Mouse (Mus musculus) embryonic fibroblast, embryonic 13.5 days (primary cell): ENCODE results near the gene Ceacam9. TPM values are rescaled to one million over a fixed set of nuclear protein-coding genes. Genes with fewer than 3 reads are reported as not detected.
"Not testable (repeated sequence)": the region's sequence is repeated elsewhere in the genome, so short reads cannot be mapped to it uniquely, and the experiment has no call there.

Experiments
- H3K27ac ChIP-seq: 2 replicates; pipeline ENCODE4 v1.5.1; 2012; ENCODE audit warnings: low read length, control low read depth, inconsistent platforms; ENCODE audit not compliant: insufficient read depth
- H3K4me1 ChIP-seq: 2 replicates; pipeline ENCODE4 v1.6.1; 2011; ENCODE audit warnings: low read length; ENCODE audit not compliant: control insufficient read depth, insufficient read depth
- H3K4me3 ChIP-seq: 2 replicates; pipeline ENCODE4 v1.5.1; 2011; ENCODE audit warnings: mild to moderate bottlenecking, control low read depth, low read length; ENCODE audit not compliant: insufficient read depth
- CTCF ChIP-seq: IDR thresholded peaks from 2 replicates; pipeline ENCODE4 v1.5.1; 2011; ENCODE audit warnings: mild to moderate bottlenecking, control low read depth, low read length, moderate library complexity, borderline replicate concordance; ENCODE audit not compliant: insufficient read depth
- POLR2A ChIP-seq: IDR thresholded peaks from 2 replicates; pipeline ENCODE4 v1.6.1; 2011; ENCODE audit warnings: low read depth, mild to moderate bottlenecking, control low read depth, low read length, moderate library complexity
- polyA plus RNA-seq: library from polyadenylated mRNA; stranded (reverse); fragments of >200 nt; gene quantifications from 2 replicates; pipeline ENCODE4 v1.2.4, GENCODE M21; 2011; ENCODE audit warnings: low read depth; ENCODE audit not compliant: missing spikeins, insufficient read length

Gene Ceacam9
- polyA plus RNA-seq = not detected in 2 replicates

GRCm38 (mm10) chr7:16721629-16722028, at the start of gene Ceacam9:
Gene Ceacam9, plus strand, starts transcription at chr7:16721929.
- Histone ChIP-seq H3K4me3 (no peak within 1 kb of the TSS), H3K27ac (no peak within 1 kb of the TSS), H3K4me1 (no peaks in the 10 kb centered on the region)
- TF ChIP-seq POLR2A (no peak), CTCF (no peak)

- TF ChIP-seq POLR2A = no peak
- TF ChIP-seq CTCF = no peak
- no peak overlapping the region for H3K27ac ChIP-seq
- H3K4me3 ChIP-seq = no peak overlapping the region
- no peaks in the 10 kb centered on the region for H3K4me1 ChIP-seq
These were observed 47.9 kb upstream of the Ceacam9 start for GRCm38 (mm10) chr7:16673823-16674222.

- not testable (repeated sequence) for H3K4me3 ChIP-seq, H3K27ac ChIP-seq, H3K4me1 ChIP-seq
These were observed 47.0 kb upstream of the Ceacam9 start for GRCm38 (mm10) chr7:16674699-16675098.

GRCm38 (mm10) chr7:16675605-16676004, 46.1 kb upstream of the Ceacam9 start, which contains the start of gene Ceacam15:
Gene Ceacam15, minus strand, starts transcription at chr7:16675705.
- Histone ChIP-seq H3K4me3 (no peak within 1 kb of the TSS), H3K27ac (no peak within 1 kb of the TSS), H3K4me1 (no peaks in the 10 kb centered on the region)
- TF ChIP-seq CTCF (no peak), POLR2A (no peak)

GRCm38 (mm10) chr7:16680194-16680593, 41.5 kb upstream of the Ceacam9 start:
- H3K27ac ChIP-seq, H3K4me1 ChIP-seq, H3K4me3 ChIP-seq: not testable (repeated sequence)

- H3K4me3 ChIP-seq = no peak overlapping the region
- no peak for TF ChIP-seq CTCF
- no peak for TF ChIP-seq POLR2A
- H3K27ac ChIP-seq = no peak overlapping the region
- H3K4me1 ChIP-seq = no peaks in the 10 kb centered on the region
These were observed 32.5 kb upstream of the Ceacam9 start for GRCm38 (mm10) chr7:16689196-16689595.

- Histone ChIP-seq H3K27ac (no peak overlapping the region), H3K4me3 (no peak overlapping the region), H3K4me1 (no peaks in the 10 kb centered on the region)
- TF ChIP-seq POLR2A (no peak), CTCF (no peak)
These were observed 26.7 kb upstream of the Ceacam9 start for GRCm38 (mm10) chr7:16695025-16695424.

GRCm38 (mm10) chr7:16699042-16699441, 22.7 kb upstream of the Ceacam9 start:
- Histone ChIP-seq H3K4me1 (no peaks in the 10 kb centered on the region), H3K4me3 (no peak overlapping the region), H3K27ac (no peak overlapping the region)
- peak; percentile 43; the same call in 1 of the 2 replicates for TF ChIP-seq CTCF
- no peak for TF ChIP-seq POLR2A

- no peak for TF ChIP-seq POLR2A
- no peak for TF ChIP-seq CTCF
- Histone ChIP-seq H3K4me1 (no peaks in the 10 kb centered on the region), H3K4me3 (no peak overlapping the region), H3K27ac (no peak overlapping the region)
These were observed 21.1 kb upstream of the Ceacam9 start for GRCm38 (mm10) chr7:16700583-16700982.

- no peak overlapping the region for H3K27ac ChIP-seq
- TF ChIP-seq CTCF (no peak), POLR2A (no peak)
These were observed 15.3 kb upstream of the Ceacam9 start for GRCm38 (mm10) chr7:16706385-16706784.

GRCm38 (mm10) chr7:16708244-16708643, 13.5 kb upstream of the Ceacam9 start:
- H3K27ac ChIP-seq = no peak overlapping the region
- no peak overlapping the region for H3K4me3 ChIP-seq
- H3K4me1 ChIP-seq = peaks cover 9% of the 10 kb centered on the region
- no peak for TF ChIP-seq CTCF
- TF ChIP-seq POLR2A = no peak

More at GRCm38 (mm10) chr7:16706385-16706784, 15.3 kb upstream of the Ceacam9 start:
- Histone ChIP-seq H3K4me3 (no peak overlapping the region), H3K4me1 (peaks cover 9% of the 10 kb centered on the region)
